Mouse (Mus musculus): ENCODE measurements around the gene Olfr611.
"Not testable (repeated sequence)": the region's sequence is repeated elsewhere in the genome, so short reads cannot be mapped to it uniquely, and the experiment has no call there.

The Olfr611 gene

GRCm38 (mm10) chr7:103520746-103521145, at the start of gene Olfr611:
TSS of gene Olfr611 (minus strand) at chr7:103520846.
- not testable (repeated sequence) for DNase-seq (ENCODE audit: low spot score)

GRCm38 (mm10) chr7:103569043-103569442, 48.4 kb upstream of the Olfr611 start, which contains the start of gene Olfr616:
TSS of gene Olfr616 (minus strand) at chr7:103569143.
- no peak for DNase-seq (ENCODE audit: low spot score)

GRCm38 (mm10) chr7:103555779-103556178, 35.1 kb upstream of the Olfr611 start, which contains the start of gene Olfr615:
TSS of gene Olfr615 (plus strand) at chr7:103556079.
- no peak for DNase-seq (ENCODE audit: low spot score)

- DNase-seq (ENCODE audit: low spot score): no peak
Observed at GRCm38 (mm10) chr7:103547774-103548173, 27.1 kb upstream of the Olfr611 start, which contains the start of gene Olfr613. TSS of gene Olfr613 (plus strand) at chr7:103548074.

- DNase-seq (ENCODE audit: low spot score): not testable (repeated sequence)
Observed at GRCm38 (mm10) chr7:103542617-103543016, 22.0 kb upstream of the Olfr611 start, which contains the start of gene Olfr612. TSS of gene Olfr612 (minus strand) at chr7:103542717.

GRCm38 (mm10) chr7:103512022-103512421, 8.6 kb downstream of the Olfr611 start, which contains the start of gene Olfr610:
TSS of gene Olfr610 (minus strand) at chr7:103512122.
- no peak for DNase-seq (ENCODE audit: low spot score)

- no peak for DNase-seq (ENCODE audit: low spot score)
Observed at GRCm38 (mm10) chr7:103497962-103498361, 22.7 kb downstream of the Olfr611 start, which contains the start of gene Olfr609. TSS of gene Olfr609 (minus strand) at chr7:103498062.

GRCm38 (mm10) chr7:103477106-103477505, 43.5 kb downstream of the Olfr611 start:
- DNase-seq (ENCODE audit: low spot score): not testable (repeated sequence)

- DNase-seq (ENCODE audit: low spot score): no peak
Observed at GRCm38 (mm10) chr7:103469577-103469976, 51.1 kb downstream of the Olfr611 start, which contains the start of gene Olfr608. TSS of gene Olfr608 (plus strand) at chr7:103469877.

Data from layer of hippocampus, adult 11-12 months (tissue).